Mouse (Mus musculus): ENCODE data around the gene Cdkal1. TPM values are rescaled to one million over a fixed set of nuclear protein-coding genes. Genes with fewer than 3 reads are reported as not detected.
A peak's percentile ranks its signal among the peaks of the same experiment; 100 is the strongest.

Cdkal1 gene
- total RNA-seq, 2 experiments from 2014 or later: 18.4 to 18.8 TPM

GRCm38 (mm10) chr13:29715241-29715841 is 140.1 kb downstream of the Cdkal1 start:
- no peak for DNase-seq (ENCODE audit: low spot score in 2 of 2)

- no peak for DNase-seq (ENCODE audit: low spot score in 2 of 2)
Measured at GRCm38 (mm10) chr13:29707620-29708019, 147.9 kb downstream of the Cdkal1 start.

- no peak for DNase-seq (ENCODE audit: low spot score in 2 of 2)
Measured at GRCm38 (mm10) chr13:29701400-29701799, 154.1 kb downstream of the Cdkal1 start.

GRCm38 (mm10) chr13:29699896-29700295 is 155.6 kb downstream of the Cdkal1 start:
- no peak for DNase-seq (ENCODE audit: low spot score in 2 of 2)

GRCm38 (mm10) chr13:29698307-29698985 is 157.0 kb downstream of the Cdkal1 start:
- no peak for DNase-seq (ENCODE audit: low spot score in 2 of 2)

- DNase-seq (ENCODE audit: low spot score in 2 of 2): no peak
Measured at GRCm38 (mm10) chr13:29697230-29697629, 158.2 kb downstream of the Cdkal1 start.

- no peak for DNase-seq (ENCODE audit: low spot score in 2 of 2)
Measured at GRCm38 (mm10) chr13:29690734-29691133, 164.7 kb downstream of the Cdkal1 start.

GRCm38 (mm10) chr13:29688851-29689250 is 166.6 kb downstream of the Cdkal1 start:
- no peak for DNase-seq (ENCODE audit: low spot score in 2 of 2)

- DNase-seq (ENCODE audit: low spot score in 2 of 2): no peak
Measured at GRCm38 (mm10) chr13:29687872-29688271, 167.6 kb downstream of the Cdkal1 start.

- DNase-seq (ENCODE audit: low spot score in 2 of 2): no peak
Measured at GRCm38 (mm10) chr13:29679479-29680186, 175.8 kb downstream of the Cdkal1 start.

- no peak for DNase-seq (ENCODE audit: low spot score in 2 of 2)
Measured at GRCm38 (mm10) chr13:29677559-29677958, 177.9 kb downstream of the Cdkal1 start.

- DNase-seq (ENCODE audit: low spot score in 2 of 2): no peak
Measured at GRCm38 (mm10) chr13:29670626-29671025, 184.8 kb downstream of the Cdkal1 start.

- no peak for DNase-seq (ENCODE audit: low spot score in 2 of 2)
Measured at GRCm38 (mm10) chr13:29663908-29664307, 191.6 kb downstream of the Cdkal1 start.

- peak; percentile 7 to 9 for DNase-seq (ENCODE audit: low spot score in 2 of 2)
Measured at GRCm38 (mm10) chr13:29655841-29656365, 199.6 kb downstream of the Cdkal1 start.

- no peak for DNase-seq (ENCODE audit: low spot score in 2 of 2)
Measured at GRCm38 (mm10) chr13:29653407-29653806, 202.1 kb downstream of the Cdkal1 start.

GRCm38 (mm10) chr13:29652791-29653190 is 202.7 kb downstream of the Cdkal1 start:
- DNase-seq (ENCODE audit: low spot score in 2 of 2): no peak

- no peak for DNase-seq (ENCODE audit: low spot score in 2 of 2)
Measured at GRCm38 (mm10) chr13:29650576-29651236, 204.8 kb downstream of the Cdkal1 start.

- no peak for DNase-seq (ENCODE audit: low spot score in 2 of 2)
Measured at GRCm38 (mm10) chr13:29649593-29649992, 205.9 kb downstream of the Cdkal1 start.

- DNase-seq (ENCODE audit: low spot score in 2 of 2): no peak
Measured at GRCm38 (mm10) chr13:29642226-29642625, 213.2 kb downstream of the Cdkal1 start.

GRCm38 (mm10) chr13:29641200-29641599 is 214.3 kb downstream of the Cdkal1 start:
- DNase-seq (ENCODE audit: low spot score in 2 of 2): no peak

GRCm38 (mm10) chr13:29640186-29640585 is 215.3 kb downstream of the Cdkal1 start:
- no peak for DNase-seq (ENCODE audit: low spot score in 2 of 2)
